Mouse (Mus musculus) stomach, postnatal 0 days (tissue): ENCODE results near the gene Mfsd6. TPM values are rescaled to one million over a fixed set of nuclear protein-coding genes. Genes with fewer than 3 reads are reported as not detected.

ENCODE experiments used
- ATAC-seq: fragments of 200-750 bp; cut with Nextera tagmentation; 2 replicates; pipeline ENCODE4 v1.8.0; 2017; ENCODE audit not compliant: low FRiP score, low TSS enrichment
- DNase-seq: peaks from one replicate; pipeline ENCODE4 v3.0.0-alpha.2; 2016; ENCODE audit warnings: low spot score
- H3K27ac ChIP-seq: fragments of 300-500 bp; sonication (generic); replicated peaks from 2 replicates; pipeline ENCODE4 v1.5.1; 2014; ENCODE audit warnings: mild to moderate bottlenecking, control low read depth
- H3K27me3 ChIP-seq: fragments of 300-500 bp; sonication (generic); 2 replicates; pipeline ENCODE4 v1.6.1; 2014; ENCODE audit warnings: low read length; ENCODE audit not compliant: control insufficient read depth, insufficient read depth
- H3K36me3 ChIP-seq: fragments of 300-500 bp; sonication (generic); 2 replicates; pipeline ENCODE4 v1.6.1; 2014; ENCODE audit warnings: low read length, mixed read lengths; ENCODE audit not compliant: control insufficient read depth, insufficient read depth
- H3K4me1 ChIP-seq: fragments of 300-500 bp; sonication (generic); replicated peaks from 2 replicates; pipeline ENCODE4 v1.6.1; 2014; ENCODE audit warnings: antibody characterized with exemption; ENCODE audit not compliant: control insufficient read depth, insufficient read depth
- H3K4me2 ChIP-seq: fragments of 300-500 bp; sonication (generic); replicated peaks from 2 replicates; pipeline ENCODE4 v1.6.1; 2014; ENCODE audit warnings: low read depth, mild to moderate bottlenecking, control low read depth, moderate library complexity
- H3K4me3 ChIP-seq: fragments of 300-500 bp; sonication (generic); 2 replicates; pipeline ENCODE4 v1.5.1; 2014; ENCODE audit warnings: low read depth, low read length, control low read depth
- H3K9ac ChIP-seq: fragments of 300-500 bp; sonication (generic); 2 replicates; pipeline ENCODE4 v1.6.1; 2014; ENCODE audit warnings: mild to moderate bottlenecking, low read length, control low read depth, mixed read lengths
- H3K9me3 ChIP-seq: fragments of 300-500 bp; sonication (generic); 2 replicates; pipeline ENCODE4 v1.6.1; 2016; ENCODE audit warnings: low read length; ENCODE audit not compliant: control insufficient read depth
- CTCF ChIP-seq: IDR thresholded peaks from 2 replicates; pipeline ENCODE4 v1.5.1; 2016; ENCODE audit warnings: antibody characterized with exemption, low read depth, mild to moderate bottlenecking, moderate library complexity
- EP300 ChIP-seq: optimal IDR thresholded peaks from 2 replicates; pipeline ENCODE3; 2016; ENCODE audit warnings: antibody characterized with exemption
- WGBS: fragments of 180-500 bp; shearing (Covaris S2); extraction: QIAGEN DNeasy Blood & Tissue Kit; methylation state at CpG from one replicate; pipeline ENCODE4 v1.1.7; 2014; 5-methylcytosine and 5-hydroxymethylcytosine counted together
- polyA plus RNA-seq: library from polyadenylated mRNA; unstranded; fragments of >200 nt; fragmentation: Nextera tagmentation; extraction: Ambion mirVana; gene quantifications from 2 replicates; pipeline ENCODE4 v1.2.1, GENCODE M21; 2015

Mfsd6 gene
- polyA plus RNA-seq, 1 experiment from 2014 or later = 6.3 TPM

DNA sequence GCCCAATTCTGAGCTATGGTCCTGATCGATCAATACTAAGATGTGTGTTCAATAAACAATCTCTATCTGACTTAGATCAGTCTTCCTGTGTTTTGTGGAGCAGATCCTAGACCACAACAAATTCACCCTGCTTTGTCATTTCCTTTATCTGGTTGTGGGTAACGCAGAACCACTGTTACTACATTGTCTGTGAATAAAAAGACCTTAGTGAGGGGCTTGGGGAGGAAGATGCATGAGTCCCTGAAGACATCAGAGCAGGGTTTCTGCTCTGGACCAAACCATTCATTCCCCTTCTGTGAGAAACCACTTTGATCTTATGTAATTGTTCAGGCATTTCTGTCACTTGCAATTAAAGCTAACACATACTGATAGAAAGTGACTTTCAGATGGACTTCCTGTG is 26.6 kb upstream of the Mfsd6 start:
- Histone ChIP-seq H3K36me3 (no peaks in the 10 kb centered on the region), H3K9me3 (no peaks in the 10 kb centered on the region), H3K27me3 (no peaks in the 10 kb centered on the region), H3K4me3 (no peak overlapping the region), H3K27ac (no peak overlapping the region), H3K9ac (no peak overlapping the region), H3K4me2 (no peak overlapping the region), H3K4me1 (no peaks in the 10 kb centered on the region)
- ATAC-seq = no peak
- TF ChIP-seq CTCF (no peak), EP300 (no peak)
- WGBS = 88% methylated on average over 2 of the region's 2 CpGs
- no peak for DNase-seq

DNA sequence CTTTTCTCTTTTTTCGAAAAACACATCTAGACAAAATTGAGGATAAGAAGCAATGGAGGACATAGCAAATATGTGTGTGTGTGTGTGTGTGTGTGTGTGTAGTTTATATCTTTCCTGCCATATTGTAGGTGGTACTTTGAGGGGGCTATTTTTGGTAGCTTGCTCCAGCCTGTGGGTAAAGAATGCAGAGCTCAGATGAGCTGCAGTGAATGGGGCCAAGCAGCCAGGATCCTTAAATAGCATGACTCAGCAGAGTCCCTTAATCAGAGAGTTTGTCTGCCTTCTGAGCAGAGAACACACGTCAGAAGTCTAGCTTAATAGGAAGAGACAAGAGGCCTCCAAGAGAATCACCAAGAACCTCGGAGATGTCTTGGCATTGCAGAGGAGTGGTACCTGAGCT is 25.4 kb upstream of the Mfsd6 start:
- 68% methylated on average over 3 of the region's 3 CpGs for WGBS
- no peaks in the 10 kb centered on the region for H3K27me3 ChIP-seq
- H3K9me3 ChIP-seq = no peaks in the 10 kb centered on the region
- H3K4me1 ChIP-seq = no peaks in the 10 kb centered on the region
- ATAC-seq (no peak), DNase-seq (no peak)
- no peaks in the 10 kb centered on the region for H3K36me3 ChIP-seq
- H3K9ac ChIP-seq = no peak overlapping the region
- no peak overlapping the region for H3K4me2 ChIP-seq
- H3K27ac ChIP-seq = no peak overlapping the region
- no peak overlapping the region for H3K4me3 ChIP-seq
- TF ChIP-seq EP300 = no peak
- no peak for TF ChIP-seq CTCF

GRCm38 (mm10) chr1:52751634-52752033 is 24.4 kb upstream of the Mfsd6 start:
- no peak for DNase-seq
- Histone ChIP-seq H3K4me1 (no peaks in the 10 kb centered on the region), H3K9ac (no peak overlapping the region), H3K27me3 (no peaks in the 10 kb centered on the region), H3K9me3 (no peaks in the 10 kb centered on the region), H3K4me2 (no peak overlapping the region), H3K36me3 (no peaks in the 10 kb centered on the region), H3K27ac (no peak overlapping the region), H3K4me3 (no peak overlapping the region)
- WGBS = 79% methylated on average over 1 of the region's 1 CpGs
- TF ChIP-seq EP300 (no peak), CTCF (no peak)
- ATAC-seq = no peak

DNA sequence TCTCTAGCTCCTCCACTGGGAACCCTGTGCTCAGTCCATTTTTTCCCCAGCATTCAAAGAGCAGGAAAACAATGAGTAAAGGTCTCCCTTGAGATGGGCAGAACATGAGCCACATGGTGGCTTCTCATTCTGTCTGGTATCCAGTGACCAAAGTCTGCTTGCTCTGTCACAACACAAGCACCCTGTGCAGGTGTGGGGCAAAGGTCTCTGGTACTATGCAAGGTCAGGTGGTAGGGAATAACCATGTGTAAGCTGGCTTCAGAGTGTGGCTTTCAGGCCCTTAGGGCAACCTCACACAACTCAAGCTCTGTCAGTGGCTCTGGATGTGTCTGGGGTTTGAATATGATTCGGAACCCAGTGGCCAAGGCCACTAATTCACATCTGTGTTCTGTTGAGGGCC is 22.7 kb upstream of the Mfsd6 start:
- ATAC-seq = no peak
- Histone ChIP-seq H3K27me3 (no peaks in the 10 kb centered on the region), H3K4me1 (no peaks in the 10 kb centered on the region), H3K9ac (no peak overlapping the region), H3K4me3 (no peak overlapping the region), H3K4me2 (no peak overlapping the region), H3K36me3 (no peaks in the 10 kb centered on the region), H3K27ac (no peak overlapping the region), H3K9me3 (no peaks in the 10 kb centered on the region)
- WGBS = 92% methylated on average over 1 of the region's 1 CpGs
- no peak for DNase-seq
- TF ChIP-seq CTCF (no peak), EP300 (no peak)

DNA sequence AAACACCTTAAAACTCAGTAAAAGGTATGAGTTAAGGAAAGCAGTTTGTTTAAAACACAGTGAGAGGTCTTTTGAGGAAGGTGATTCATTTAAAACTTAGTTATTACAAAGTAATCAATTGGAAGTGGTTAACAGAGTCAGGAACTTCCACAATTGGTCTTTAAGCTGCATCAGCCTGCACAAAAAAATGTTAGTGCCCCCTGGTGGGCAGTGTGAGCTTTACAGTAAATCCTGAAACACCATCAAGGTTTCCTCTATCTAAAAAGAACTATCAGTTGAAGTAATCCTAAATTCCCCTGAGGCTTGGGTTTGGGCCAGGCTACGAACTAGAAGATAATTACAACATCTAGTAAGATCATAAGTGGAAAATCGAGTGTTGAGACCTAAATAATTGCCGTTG is 21.0 kb upstream of the Mfsd6 start:
- no peak for ATAC-seq

DNA sequence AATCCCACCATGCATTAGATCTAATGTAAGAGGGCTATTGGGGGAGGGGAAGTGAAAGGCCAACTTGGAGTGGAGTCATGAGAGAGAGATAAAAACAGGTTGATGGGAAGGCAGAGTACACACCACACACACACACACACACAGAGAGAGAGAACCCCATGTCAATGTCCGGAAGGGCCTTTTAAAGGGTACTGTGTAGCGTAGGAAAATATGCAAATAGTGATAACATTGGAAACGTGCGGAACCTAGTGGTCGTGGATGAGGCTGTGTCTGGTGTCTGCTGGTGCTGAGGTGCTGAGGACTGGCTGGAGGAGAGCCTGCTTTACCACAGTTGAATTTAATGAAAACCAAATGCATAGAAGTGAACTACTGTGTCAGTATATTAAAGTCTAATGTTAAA is 15.3 kb upstream of the Mfsd6 start:
- Histone ChIP-seq H3K9me3 (no peaks in the 10 kb centered on the region), H3K27me3 (no peaks in the 10 kb centered on the region), H3K9ac (no peak overlapping the region), H3K36me3 (no peaks in the 10 kb centered on the region), H3K4me1 (no peaks in the 10 kb centered on the region), H3K4me2 (no peak overlapping the region), H3K4me3 (no peak overlapping the region), H3K27ac (no peak overlapping the region)
- TF ChIP-seq EP300 (no peak), CTCF (no peak)
- ATAC-seq (no peak), DNase-seq (no peak)
- WGBS = 67% methylated on average over 5 of the region's 5 CpGs

More for the DNA sequence above, 21.0 kb upstream of the Mfsd6 start:
- Histone ChIP-seq H3K27me3 (no peaks in the 10 kb centered on the region), H3K4me3 (no peak overlapping the region), H3K36me3 (no peaks in the 10 kb centered on the region), H3K9me3 (no peaks in the 10 kb centered on the region), H3K4me1 (no peaks in the 10 kb centered on the region), H3K4me2 (no peak overlapping the region), H3K9ac (no peak overlapping the region), H3K27ac (no peak overlapping the region)
- peak; percentile 85 for TF ChIP-seq CTCF
- TF ChIP-seq EP300 = no peak
- peak; percentile 68 for DNase-seq
- 14% methylated on average over 3 of the region's 3 CpGs for WGBS
